Mouse (Mus musculus): ENCODE measurements at regions not wholly inside any gene's neighbourhood (a gene's known extent, or its start where the extent isn't known, plus 50 kb on each side); places are given as distances from the start of the nearest gene placed in this dataset.
A peak's percentile ranks its signal among the peaks of the same experiment; 100 is the strongest.

- DNase-seq (ENCODE audit: low read depth, low spot score), result no peak
Measured at GRCm38 (mm10) chr6:127341604-127342003, 105.0 kb upstream of the Parp11 start.

GRCm38 (mm10) chr6:127348770-127349409, 97.8 kb upstream of the Parp11 start:
- DNase-seq (ENCODE audit: low read depth, low spot score), result no peak

- DNase-seq (ENCODE audit: low read depth, low spot score), result no peak
Measured at GRCm38 (mm10) chr6:127349479-127350110, 97.0 kb upstream of the Parp11 start.

GRCm38 (mm10) chr6:127351691-127352090, 94.9 kb upstream of the Parp11 start:
- DNase-seq (ENCODE audit: low read depth, low spot score), result peak; percentile 22

GRCm38 (mm10) chr6:127355112-127355511, 91.5 kb upstream of the Parp11 start:
- no peak for DNase-seq (ENCODE audit: low read depth, low spot score)

- no peak for DNase-seq (ENCODE audit: low read depth, low spot score)
Measured at GRCm38 (mm10) chr6:127356442-127356841, 90.2 kb upstream of the Parp11 start.

GRCm38 (mm10) chr6:127358805-127359204, 87.8 kb upstream of the Parp11 start:
- no peak for DNase-seq (ENCODE audit: low read depth, low spot score)

- peak; percentile 60 for DNase-seq (ENCODE audit: low read depth, low spot score)
Measured at GRCm38 (mm10) chr6:127359391-127359874, 87.2 kb upstream of the Parp11 start.

- DNase-seq (ENCODE audit: low read depth, low spot score), result no peak
Measured at GRCm38 (mm10) chr6:127362166-127362565, 84.5 kb upstream of the Parp11 start.

- no peak for DNase-seq (ENCODE audit: low read depth, low spot score)
Measured at GRCm38 (mm10) chr6:127362966-127363752, 83.5 kb upstream of the Parp11 start.

- no peak for DNase-seq (ENCODE audit: low read depth, low spot score)
Measured at GRCm38 (mm10) chr6:127363871-127364590, 82.6 kb upstream of the Parp11 start.

GRCm38 (mm10) chr6:127364591-127365187, 82.0 kb upstream of the Parp11 start:
- DNase-seq (ENCODE audit: low read depth, low spot score), result no peak

- DNase-seq (ENCODE audit: low read depth, low spot score), result no peak
Measured at GRCm38 (mm10) chr6:127365246-127365645, 81.4 kb upstream of the Parp11 start.

GRCm38 (mm10) chr6:127365651-127366050, 81.0 kb upstream of the Parp11 start:
- DNase-seq (ENCODE audit: low read depth, low spot score), result no peak

GRCm38 (mm10) chr6:127373052-127373451, 73.6 kb upstream of the Parp11 start:
- DNase-seq (ENCODE audit: low read depth, low spot score), result no peak

GRCm38 (mm10) chr6:127373797-127374463, 72.7 kb upstream of the Parp11 start:
- no peak for DNase-seq (ENCODE audit: low read depth, low spot score)

- DNase-seq (ENCODE audit: low read depth, low spot score), result no peak
Measured at GRCm38 (mm10) chr6:127374464-127375143, 72.0 kb upstream of the Parp11 start.

- DNase-seq (ENCODE audit: low read depth, low spot score), result no peak
Measured at GRCm38 (mm10) chr6:127375144-127375529, 71.5 kb upstream of the Parp11 start.

GRCm38 (mm10) chr6:127375711-127376199, 70.9 kb upstream of the Parp11 start:
- DNase-seq (ENCODE audit: low read depth, low spot score), result no peak

GRCm38 (mm10) chr6:127378701-127379100, 67.9 kb upstream of the Parp11 start:
- no peak for DNase-seq (ENCODE audit: low read depth, low spot score)
